Mouse (Mus musculus) large intestine, adult 2 months (tissue): Measurements from ENCODE around the gene Olfr1093. TPM values are rescaled to one million over a fixed set of nuclear protein-coding genes. Genes with fewer than 3 reads are reported as not detected.

Source experiments
- DNase-seq: peaks from one replicate; pipeline ENCODE4 v3.0.0-alpha.2; 2012; ENCODE audit warnings: low read depth, low spot score
- WGBS: fragments of 180-500 bp; shearing (Covaris S2); methylation state at CpG from one replicate; pipeline ENCODE4 v1.1.7; 2018; 5-methylcytosine and 5-hydroxymethylcytosine counted together
- polyA plus RNA-seq: library from polyadenylated mRNA; depleted of rRNA; stranded (reverse); fragments of >200 nt; gene quantifications from 2 replicates; pipeline ENCODE4 v1.2.3, GENCODE M21; 2012; rRNA removed

Olfr1093 gene
- not detected in 2 replicates for polyA plus RNA-seq

DNA sequence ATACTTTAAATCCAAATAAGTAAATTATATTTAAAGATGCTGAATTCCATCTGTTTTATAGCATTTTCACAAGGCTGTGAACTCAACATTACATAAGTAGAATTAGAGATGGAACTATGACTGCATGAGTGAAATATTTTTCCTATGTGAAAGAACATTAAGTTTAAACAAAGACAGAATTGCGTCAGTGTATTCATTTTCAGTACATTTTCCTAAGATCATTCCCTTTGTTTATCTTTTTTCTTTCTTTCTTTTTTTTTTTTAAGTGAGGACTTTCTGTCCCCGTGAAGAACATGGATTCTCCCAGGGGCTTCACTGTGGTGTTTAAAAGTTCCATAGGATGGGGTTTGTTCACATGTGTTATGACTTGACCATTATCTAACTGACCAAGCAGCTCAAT, at the start of gene Olfr1093:
Gene Olfr1093, plus strand, starts transcription at position 301 of the 400 bp plus-strand sequence.
- no peak for DNase-seq
- 59% methylated on average over 2 of the region's 2 CpGs for WGBS

DNA sequence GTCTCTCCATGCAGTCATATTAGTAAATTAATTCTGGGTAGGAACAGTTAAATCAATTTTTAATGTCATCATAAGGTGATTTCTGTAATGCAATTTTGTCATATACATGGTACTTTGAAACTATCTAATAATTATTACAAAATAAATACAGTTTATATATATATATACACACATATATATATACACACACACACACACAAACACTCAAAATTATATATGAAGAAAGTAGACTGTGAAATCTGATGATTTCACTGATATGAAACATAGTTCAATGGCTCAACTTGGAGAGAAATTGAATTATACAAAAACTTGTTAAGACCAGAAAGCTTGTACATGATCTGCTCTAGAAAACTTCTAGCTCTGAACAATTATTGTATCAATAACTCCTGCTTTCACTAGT, 48.7 kb upstream of the Olfr1093 start, which contains the start of gene Olfr1089:
Gene Olfr1089, minus strand, starts transcription at position 101 of the 400 bp plus-strand sequence.
- DNase-seq: no peak

DNA sequence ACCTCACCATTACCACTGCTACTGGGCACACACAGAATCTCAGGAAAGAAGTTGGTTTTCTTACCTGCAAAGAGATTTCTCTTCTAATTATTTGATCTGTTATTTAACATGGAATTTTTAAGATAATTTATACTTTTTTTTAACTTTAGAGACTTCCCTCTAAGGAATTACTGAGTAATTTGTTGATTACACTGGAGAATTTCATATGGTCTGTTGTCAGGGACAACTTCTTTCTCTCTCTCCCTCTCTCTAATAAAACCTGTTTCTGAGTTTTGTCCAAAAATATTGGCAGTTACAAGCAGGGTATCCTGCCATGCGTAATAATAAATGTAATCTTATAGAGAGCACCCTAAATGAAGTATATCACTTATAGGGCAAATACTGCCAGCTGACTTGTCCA, 23.4 kb upstream of the Olfr1093 start, which contains the start of gene Olfr1090:
Gene Olfr1090, minus strand, starts transcription at position 101 of the 400 bp plus-strand sequence.
- no peak for DNase-seq
- WGBS: 89% methylated on average over 1 of the region's 1 CpGs

DNA sequence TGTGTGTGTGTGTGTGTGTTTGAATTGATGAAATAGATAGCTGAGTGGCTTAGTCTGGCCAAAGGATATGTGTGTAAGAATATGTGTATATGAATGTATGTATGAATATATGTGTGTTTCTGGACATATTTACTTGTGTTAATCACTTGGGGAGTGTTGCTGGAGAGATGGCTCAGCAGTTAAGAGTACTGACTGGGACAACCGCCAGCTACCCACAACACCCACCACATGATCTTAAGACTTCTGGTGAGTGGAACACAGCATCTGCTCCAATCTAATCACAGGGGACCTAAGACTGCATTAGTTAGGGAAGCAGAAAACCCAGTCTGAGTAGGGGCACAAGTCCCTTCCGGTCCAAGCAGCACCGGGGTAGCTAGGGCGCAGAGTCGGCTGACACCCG, 21.2 kb upstream of the Olfr1093 start:
- 96% methylated on average over 6 of the region's 6 CpGs for WGBS
- no peak for DNase-seq

DNA sequence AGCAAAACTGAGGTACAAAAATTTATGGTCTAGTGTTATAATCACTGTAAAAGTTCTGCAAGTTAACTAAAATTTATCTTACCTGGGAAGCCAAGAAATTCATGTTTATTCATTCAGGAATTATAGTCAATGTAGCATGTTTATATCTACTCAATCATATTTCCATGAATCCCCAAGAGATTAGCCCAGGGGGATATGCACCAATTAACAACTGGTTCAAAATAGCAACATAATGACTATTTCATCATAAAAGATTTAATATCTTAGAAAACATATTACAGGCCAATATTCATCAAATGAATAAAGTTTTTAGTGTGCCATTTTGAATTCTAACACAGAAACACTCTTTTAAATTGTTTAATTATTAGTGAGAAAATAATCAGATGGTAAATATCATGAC, 27.6 kb downstream of the Olfr1093 start, which contains the start of gene Olfr141:
Gene Olfr141, minus strand, starts transcription at position 101 of the 400 bp plus-strand sequence.
- DNase-seq: no peak

DNA sequence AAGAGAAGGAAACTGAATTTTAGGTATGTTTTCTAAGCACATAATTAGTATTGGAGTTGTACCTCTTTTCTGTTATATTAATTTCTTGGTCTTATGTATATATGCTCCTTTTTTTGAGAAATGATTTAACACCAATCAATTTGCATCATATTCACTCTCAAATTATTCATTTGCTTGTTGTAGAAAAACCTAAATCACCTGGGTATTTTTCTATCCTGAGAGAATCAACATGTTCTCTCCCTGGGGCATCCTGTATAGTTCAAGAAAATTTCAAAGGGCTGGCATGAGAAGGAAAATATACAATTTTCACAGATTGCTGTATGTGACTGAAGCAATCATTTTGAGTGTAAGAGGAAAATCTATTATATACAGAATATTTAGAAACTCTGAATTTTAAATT, 42.1 kb downstream of the Olfr1093 start, which contains the start of gene Olfr1094:
Gene Olfr1094, plus strand, starts transcription at position 301 of the 400 bp plus-strand sequence.
- DNase-seq: no peak

Other genes with a start within 250 kb of the Olfr1093 start
- gene Olfr1079, start 240.0 kb upstream of the Olfr1093 start, polyA plus RNA-seq: not detected in 2 replicates
- gene Olfr1080, start 224.2 kb upstream of the Olfr1093 start, polyA plus RNA-seq: not detected in 2 replicates
- not detected in 2 replicates for gene Olfr1082, start 183.5 kb upstream of the Olfr1093 start, polyA plus RNA-seq
- gene Olfr1084, start 142.8 kb upstream of the Olfr1093 start, polyA plus RNA-seq: not detected in 2 replicates
- not detected in 2 replicates for gene Olfr1085, start 120.5 kb upstream of the Olfr1093 start, polyA plus RNA-seq
- gene Olfr1086, start 102.4 kb upstream of the Olfr1093 start, polyA plus RNA-seq: not detected in 2 replicates
- gene Olfr1087, start 84.1 kb upstream of the Olfr1093 start, polyA plus RNA-seq: not detected in 2 replicates
- gene Olfr1089, start 48.8 kb upstream of the Olfr1093 start, polyA plus RNA-seq: not detected in 2 replicates
- gene Olfr1090, start 23.5 kb upstream of the Olfr1093 start, polyA plus RNA-seq: not detected in 2 replicates
- gene Olfr141, start 27.5 kb downstream of the Olfr1093 start, polyA plus RNA-seq: not detected in 2 replicates
- not detected in 2 replicates for gene Olfr1094, start 42.2 kb downstream of the Olfr1093 start, polyA plus RNA-seq
- gene Olfr1095, start 69.2 kb downstream of the Olfr1093 start, polyA plus RNA-seq: not detected in 2 replicates
- not detected in 2 replicates for gene Gm13723, start 92.3 kb downstream of the Olfr1093 start, polyA plus RNA-seq
- gene Olfr1097, start 109.7 kb downstream of the Olfr1093 start, polyA plus RNA-seq: not detected in 2 replicates
- gene Olfr1098, start 142.1 kb downstream of the Olfr1093 start, polyA plus RNA-seq: not detected in 2 replicates
- gene Olfr1099, start 178.2 kb downstream of the Olfr1093 start, polyA plus RNA-seq: not detected in 2 replicates
- gene Olfr1100, start 197.5 kb downstream of the Olfr1093 start, polyA plus RNA-seq: not detected in 2 replicates
- not detected in 2 replicates for gene Olfr1101, start 208.7 kb downstream of the Olfr1093 start, polyA plus RNA-seq
- gene Olfr1102, start 215.9 kb downstream of the Olfr1093 start, polyA plus RNA-seq: not detected in 2 replicates
- gene Olfr1104, start 244.6 kb downstream of the Olfr1093 start, polyA plus RNA-seq: not detected in 2 replicates